In genomic region chr3:52296224-52296760, GRCm38 (mm10) we compare ENCODE assay signal across 19 mouse cellular contexts.
"Had no signal": no experiment of that assay in that cellular context is flagged by ENCODE, and none has a peak within 500 bp of the region (broad histone marks: within the 10 kb centered on the region; RNA-seq: fewer than 3 reads in every experiment).

No protein-coding gene starts in this region.

- H3K4me2 ChIP-seq: limb, embryonic 15.5 days; liver, embryonic 12.5 days; liver, embryonic 15.5 days; lung, embryonic 15.5 days; neural tube, embryonic 12.5 days; neural tube, embryonic 15.5 days had no signal

- ATAC-seq: liver, embryonic 12.5 days had no signal

- H3K4me1 ChIP-seq: neural tube, embryonic 12.5 days had no signal

- H3K4me3 ChIP-seq: limb, embryonic 15.5 days; liver, embryonic 12.5 days; liver, embryonic 15.5 days; lung, embryonic 15.5 days; megakaryocyte, embryonic 14.5 days; midbrain, embryonic 10.5 days; neural tube, embryonic 12.5 days; neural tube, embryonic 15.5 days had no signal

- H3K27ac ChIP-seq: kidney, postnatal 0 days; limb, embryonic 15.5 days; liver, embryonic 12.5 days; liver, embryonic 15.5 days; lung, embryonic 15.5 days; midbrain, embryonic 10.5 days; neural tube, embryonic 12.5 days; neural tube, embryonic 15.5 days had no signal

- H3K9ac ChIP-seq: limb, embryonic 15.5 days; liver, embryonic 12.5 days; liver, embryonic 15.5 days; lung, embryonic 15.5 days; neural tube, embryonic 12.5 days; neural tube, embryonic 15.5 days had no signal

- H3K9me3 ChIP-seq: limb, embryonic 15.5 days; liver, embryonic 12.5 days; liver, embryonic 15.5 days; lung, embryonic 15.5 days; megakaryocyte, embryonic 14.5 days; midbrain, embryonic 10.5 days; neural tube, embryonic 12.5 days; neural tube, embryonic 15.5 days had no signal

- DNase-seq: kidney, adult 2 months; kidney, postnatal 25 days; lung, adult 18-20 months; lung, postnatal 10 days; lung, postnatal 36 days; midbrain, embryonic 14.5 days; right cerebral cortex, adult 18-20 months; right cerebral cortex, postnatal 14 days; right cerebral cortex, postnatal 4 days; thymus, postnatal 25 days had no signal

- H3K27me3 ChIP-seq: limb, embryonic 15.5 days; liver, embryonic 12.5 days; liver, embryonic 15.5 days; lung, embryonic 15.5 days; neural tube, embryonic 12.5 days; neural tube, embryonic 15.5 days had no signal

- H3K36me3 ChIP-seq: limb, embryonic 15.5 days; liver, embryonic 12.5 days; liver, embryonic 15.5 days; lung, embryonic 15.5 days; midbrain, embryonic 10.5 days; neural tube, embryonic 12.5 days; neural tube, embryonic 15.5 days had no signal
